Mouse (Mus musculus): ENCODE measurements at regions not wholly inside any gene's neighbourhood (a gene's known extent, or its start where the extent isn't known, plus 50 kb on each side); places are given as distances from the start of the nearest gene placed in this dataset.

GRCm38 (mm10) chr12:97717812-97718211, 541.4 kb downstream of the Galc start:
- DNase-seq (ENCODE audit: low spot score): no peak
